Mouse (Mus musculus) layer of hippocampus, adult 8-10 months (tissue): ENCODE data around the gene Lrrc57. TPM values are rescaled to one million over a fixed set of nuclear protein-coding genes. Genes with fewer than 3 reads are reported as not detected.

Source experiments
- total RNA-seq, 4 experiments: library from RNA; stranded (reverse); gene quantifications; 2 replicates each; pipeline ENCODE4 v1.2.4; 2022

Gene Lrrc57
- total RNA-seq, 4 experiments from 2014 or later = 25.7 to 36.2 (median 33.4) TPM

Other genes with a start within 250 kb of the Lrrc57 start
- gene Ganc, start 205.6 kb downstream of the Lrrc57 start, total RNA-seq = 10 to 100 TPM; 12.1 to 19.1 (median 15.2) TPM
- 10 to 100 TPM; 37.5 to 46.4 (median 40.1) TPM for gene Tmem87a, start 205.4 kb downstream of the Lrrc57 start, total RNA-seq
- gene Capn3, start 153.5 kb downstream of the Lrrc57 start, total RNA-seq = 10 to 100 TPM; 13.1 to 22.5 (median 17.3) TPM
- 100 to 1,000 TPM; 144 to 174 (median 166) TPM for gene Zfp106, start 45.7 kb downstream of the Lrrc57 start, total RNA-seq
- 10 to 100 TPM; 22.2 to 31.8 (median 26.0) TPM for gene Snap23, start 41.8 kb downstream of the Lrrc57 start, total RNA-seq
- 10 to 100 TPM; 14.3 to 16.0 (median 15.3) TPM for gene Haus2, start 137 bp downstream of the Lrrc57 start, total RNA-seq
- gene Stard9, start 19.6 kb upstream of the Lrrc57 start, total RNA-seq = 10 to 100 TPM; 10.1 to 13.8 (median 12.9) TPM
- 10 to 100 TPM; 27.0 to 35.3 (median 29.6) TPM for gene Cdan1, start 240.6 kb upstream of the Lrrc57 start, total RNA-seq
- gene Ttbk2, start 241.1 kb upstream of the Lrrc57 start, total RNA-seq = 10 to 100 TPM; 63.7 to 77.3 (median 72.4) TPM